Mouse (Mus musculus): ENCODE measurements around the gene Sema3e. TPM values are rescaled to one million over a fixed set of nuclear protein-coding genes. Genes with fewer than 3 reads are reported as not detected.

Sema3e gene
- polyA plus RNA-seq, 1 experiment from 2014 or later, result 1.9 TPM

GRCm38 (mm10) chr5:14173355-14174183, 148.5 kb downstream of the Sema3e start:
- Histone ChIP-seq H3K4me1 (peaks cover 4% of the 10 kb centered on the region; the same call in 1 of the 2 replicates), H3K27me3 (replicated peaks; ENCODE audit: low read depth, poor library complexity, severe bottlenecking) (no peaks in the 10 kb centered on the region), H3K9me3 (no peaks in the 10 kb centered on the region), H3K27ac (replicated peaks) (no peak overlapping the region), H3K4me3 (no peak overlapping the region), H3K36me3 (replicated peaks) (no peaks in the 10 kb centered on the region)
- no peak for DNase-seq (ENCODE audit: low spot score)
- 79% methylated on average over 10 of the region's 10 CpGs for WGBS

DNA sequence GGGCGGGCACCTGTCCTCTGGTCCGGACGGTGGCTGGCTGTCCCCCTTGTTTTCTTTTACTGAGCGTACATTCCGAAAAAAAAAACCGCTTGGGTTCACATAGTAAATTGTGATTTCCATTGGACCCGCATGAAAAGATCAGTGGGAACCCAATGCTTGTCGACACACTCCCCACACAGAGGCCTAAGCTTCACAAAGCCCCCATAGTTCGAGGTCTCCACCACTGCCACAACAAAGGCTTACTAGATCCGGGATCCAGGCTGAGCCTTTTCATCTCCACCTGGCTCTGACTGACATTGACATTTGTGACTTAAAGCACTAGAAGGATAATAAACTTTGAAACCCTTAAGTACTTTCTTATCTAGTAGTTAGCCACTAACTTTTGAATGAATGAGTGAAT, 155.5 kb downstream of the Sema3e start:
- Histone ChIP-seq H3K4me1 (no peaks in the 10 kb centered on the region), H3K36me3 (replicated peaks) (no peaks in the 10 kb centered on the region), H3K9me3 (no peaks in the 10 kb centered on the region), H3K27ac (replicated peaks) (no peak overlapping the region), H3K4me3 (no peak overlapping the region), H3K27me3 (replicated peaks; ENCODE audit: low read depth, poor library complexity, severe bottlenecking) (no peaks in the 10 kb centered on the region)
- WGBS, result 89% methylated on average over 10 of the region's 10 CpGs
- no peak for DNase-seq (ENCODE audit: low spot score)

GRCm38 (mm10) chr5:14182156-14182555, 157.1 kb downstream of the Sema3e start:
- H3K9me3 ChIP-seq, result no peaks in the 10 kb centered on the region
- H3K4me1 ChIP-seq, result no peaks in the 10 kb centered on the region
- no peak overlapping the region for H3K4me3 ChIP-seq
- WGBS, result 91% methylated on average over 11 of the region's 11 CpGs
- no peaks in the 10 kb centered on the region for H3K36me3 ChIP-seq (replicated peaks)
- no peak for DNase-seq (ENCODE audit: low spot score)
- no peaks in the 10 kb centered on the region for H3K27me3 ChIP-seq (replicated peaks; ENCODE audit: low read depth, poor library complexity, severe bottlenecking)
- H3K27ac ChIP-seq (replicated peaks), result no peak overlapping the region

DNA sequence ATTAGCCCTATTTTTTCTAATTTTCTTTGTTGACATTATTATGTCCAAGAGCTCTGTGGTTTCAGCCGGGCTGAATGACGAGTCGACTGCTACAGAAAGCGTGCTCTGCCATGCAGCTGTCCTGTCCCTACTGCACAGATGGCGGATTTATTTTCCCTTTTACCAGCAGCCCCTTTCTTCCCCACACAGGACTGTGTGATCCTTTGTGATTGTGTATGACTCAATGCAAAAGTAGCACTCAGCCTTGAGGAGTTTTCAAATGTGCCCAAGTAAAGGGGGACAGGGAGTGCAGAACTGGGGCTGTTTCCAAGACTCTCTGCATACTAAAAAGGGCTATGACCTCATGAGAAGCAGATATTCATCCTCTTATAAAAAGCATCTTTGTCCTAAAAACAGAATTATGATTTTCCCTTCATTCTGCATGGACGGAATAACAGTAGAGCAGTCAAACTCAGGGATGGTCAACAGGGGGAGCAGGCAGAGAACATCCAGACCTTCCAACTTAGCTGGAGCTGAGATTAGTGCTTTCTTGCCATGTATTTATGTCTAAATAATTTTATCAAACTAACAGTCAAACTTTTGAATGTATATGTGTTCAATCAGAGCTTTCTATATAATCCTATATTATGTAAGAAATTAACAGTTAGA, 170.2 kb downstream of the Sema3e start:
- no peak for DNase-seq (ENCODE audit: low spot score)
- H3K4me1 ChIP-seq, result no peaks in the 10 kb centered on the region
- H3K9me3 ChIP-seq, result no peaks in the 10 kb centered on the region
- H3K36me3 ChIP-seq (replicated peaks), result no peaks in the 10 kb centered on the region
- no peak overlapping the region for H3K27ac ChIP-seq (replicated peaks)
- no peaks in the 10 kb centered on the region for H3K27me3 ChIP-seq (replicated peaks; ENCODE audit: low read depth, poor library complexity, severe bottlenecking)
- no peak overlapping the region for H3K4me3 ChIP-seq
- WGBS, result 72% methylated on average over 6 of the region's 6 CpGs

DNA sequence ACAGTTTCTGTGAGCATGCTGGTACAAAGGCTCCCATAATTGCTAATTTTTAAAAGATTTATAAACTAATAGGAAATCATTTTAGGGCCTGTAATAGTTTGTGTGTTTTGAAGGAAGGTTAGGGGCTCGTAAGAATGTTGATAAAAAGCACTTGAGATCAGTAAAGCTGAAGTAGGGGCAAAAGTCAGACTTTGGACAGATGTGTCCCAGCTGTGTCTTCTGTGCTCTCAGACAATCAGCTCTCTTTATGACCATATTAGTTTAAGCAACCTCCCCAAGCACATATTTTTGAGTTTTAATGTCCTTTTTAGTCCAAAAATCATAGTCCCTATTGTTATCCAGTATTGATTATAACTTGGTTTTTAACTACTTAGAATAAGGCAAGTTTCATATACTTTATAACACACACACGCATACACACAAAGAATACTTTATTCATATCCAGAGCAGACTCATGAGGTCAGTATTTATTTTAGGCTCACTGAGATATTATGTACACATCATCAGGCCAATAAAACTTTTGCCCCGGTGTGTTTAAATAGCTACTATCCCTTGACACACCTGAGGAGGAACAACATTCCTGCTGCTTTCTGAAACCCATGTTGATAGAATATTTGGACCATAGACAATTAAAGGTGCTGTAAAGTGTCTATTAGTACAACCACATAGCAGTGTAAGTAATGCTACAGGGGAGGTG, 173.4 kb downstream of the Sema3e start:
- Histone ChIP-seq H3K4me3 (no peak overlapping the region), H3K27ac (replicated peaks) (no peak overlapping the region), H3K9me3 (no peaks in the 10 kb centered on the region), H3K36me3 (replicated peaks) (no peaks in the 10 kb centered on the region), H3K27me3 (replicated peaks; ENCODE audit: low read depth, poor library complexity, severe bottlenecking) (no peaks in the 10 kb centered on the region), H3K4me1 (no peaks in the 10 kb centered on the region)
- WGBS, result 71% methylated on average over 3 of the region's 3 CpGs
- no peak for DNase-seq (ENCODE audit: low spot score)

DNA sequence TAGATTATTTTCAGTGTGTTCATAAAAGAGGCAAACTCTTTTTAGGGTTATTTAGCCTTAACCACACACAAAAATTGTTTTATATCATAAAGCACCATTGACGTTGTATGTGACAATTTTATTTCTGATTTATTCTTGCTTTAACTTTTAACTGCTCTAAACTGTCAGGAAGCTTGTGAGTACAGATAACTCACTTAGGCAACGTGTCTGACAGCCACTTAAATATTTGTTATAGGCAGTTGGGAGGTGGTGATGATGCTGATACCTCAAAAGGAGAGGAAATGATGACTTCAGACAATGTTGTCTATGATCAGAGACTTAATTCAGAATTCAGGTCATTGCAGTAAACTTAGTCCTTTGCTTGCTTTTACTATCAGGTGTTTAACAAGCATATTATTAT, 181.7 kb downstream of the Sema3e start:
- H3K4me3 ChIP-seq, result no peak overlapping the region
- H3K27me3 ChIP-seq (replicated peaks; ENCODE audit: low read depth, poor library complexity, severe bottlenecking), result no peaks in the 10 kb centered on the region
- WGBS, result 84% methylated on average over 2 of the region's 2 CpGs
- no peak for DNase-seq (ENCODE audit: low spot score)
- no peaks in the 10 kb centered on the region for H3K9me3 ChIP-seq
- H3K27ac ChIP-seq (replicated peaks), result no peak overlapping the region
- H3K4me1 ChIP-seq, result no peaks in the 10 kb centered on the region
- H3K36me3 ChIP-seq (replicated peaks), result no peaks in the 10 kb centered on the region

GRCm38 (mm10) chr5:14209962-14210361, 184.9 kb downstream of the Sema3e start:
- WGBS, result 77% methylated on average over 3 of the region's 3 CpGs
- no peaks in the 10 kb centered on the region for H3K9me3 ChIP-seq
- H3K36me3 ChIP-seq (replicated peaks), result no peaks in the 10 kb centered on the region
- DNase-seq (ENCODE audit: low spot score), result no peak
- no peaks in the 10 kb centered on the region for H3K27me3 ChIP-seq (replicated peaks; ENCODE audit: low read depth, poor library complexity, severe bottlenecking)
- no peak overlapping the region for H3K4me3 ChIP-seq
- no peaks in the 10 kb centered on the region for H3K4me1 ChIP-seq
- no peak overlapping the region for H3K27ac ChIP-seq (replicated peaks)

DNA sequence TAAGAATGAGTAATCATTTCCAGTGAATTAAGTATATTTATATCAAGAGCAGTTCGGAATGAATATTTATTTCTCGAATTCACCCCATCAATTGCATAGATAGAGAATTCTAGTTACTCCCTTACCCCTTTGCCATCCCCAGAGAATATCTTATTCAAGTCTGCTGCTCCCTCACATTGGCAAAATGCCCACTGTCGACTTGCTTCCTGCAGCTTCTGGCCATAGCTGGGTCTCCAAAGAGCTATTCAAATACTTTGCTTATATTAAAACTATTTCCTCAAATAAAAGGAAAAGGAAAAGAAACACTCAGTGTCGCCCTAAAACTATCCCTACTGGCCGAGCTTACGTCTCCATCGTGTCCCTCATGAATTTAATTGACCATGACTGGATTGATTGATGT, 191.1 kb downstream of the Sema3e start:
- no peaks in the 10 kb centered on the region for H3K9me3 ChIP-seq
- no peak for DNase-seq (ENCODE audit: low spot score)
- 82% methylated on average over 7 of the region's 7 CpGs for WGBS

DNA sequence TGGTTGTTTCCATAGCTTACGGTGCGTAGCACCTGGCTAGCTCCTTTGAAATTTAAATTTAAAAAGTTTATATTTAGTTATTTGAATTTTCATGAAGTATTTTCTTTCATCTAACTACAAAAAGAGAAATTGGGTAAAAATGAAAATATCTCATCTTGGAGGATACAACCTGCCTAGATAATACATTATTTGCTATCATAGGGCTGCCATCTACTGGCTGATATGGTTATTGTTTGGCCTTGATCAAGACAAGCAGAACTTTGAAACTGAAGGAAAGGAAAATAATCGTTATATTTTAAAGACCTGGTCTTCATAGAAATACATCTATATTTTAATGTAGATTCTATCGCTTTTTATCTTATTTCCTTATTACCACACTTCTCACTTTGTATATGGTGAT, 193.6 kb downstream of the Sema3e start:
- Histone ChIP-seq H3K27ac (replicated peaks) (no peak overlapping the region), H3K4me3 (no peak overlapping the region), H3K9me3 (no peaks in the 10 kb centered on the region), H3K4me1 (no peaks in the 10 kb centered on the region), H3K27me3 (replicated peaks; ENCODE audit: low read depth, poor library complexity, severe bottlenecking) (no peaks in the 10 kb centered on the region), H3K36me3 (replicated peaks) (no peaks in the 10 kb centered on the region)
- DNase-seq (ENCODE audit: low spot score), result no peak
- 79% methylated on average over 4 of the region's 4 CpGs for WGBS

More for the DNA sequence above, 191.1 kb downstream of the Sema3e start:
- Histone ChIP-seq H3K4me1 (no peaks in the 10 kb centered on the region), H3K36me3 (replicated peaks) (no peaks in the 10 kb centered on the region), H3K27ac (replicated peaks) (no peak overlapping the region), H3K27me3 (replicated peaks; ENCODE audit: low read depth, poor library complexity, severe bottlenecking) (no peaks in the 10 kb centered on the region), H3K4me3 (no peak overlapping the region)

GRCm38 (mm10) chr5:14224509-14224908, 199.4 kb downstream of the Sema3e start:
- no peak overlapping the region for H3K27ac ChIP-seq (replicated peaks)
- 89% methylated on average over 6 of the region's 6 CpGs for WGBS

DNA sequence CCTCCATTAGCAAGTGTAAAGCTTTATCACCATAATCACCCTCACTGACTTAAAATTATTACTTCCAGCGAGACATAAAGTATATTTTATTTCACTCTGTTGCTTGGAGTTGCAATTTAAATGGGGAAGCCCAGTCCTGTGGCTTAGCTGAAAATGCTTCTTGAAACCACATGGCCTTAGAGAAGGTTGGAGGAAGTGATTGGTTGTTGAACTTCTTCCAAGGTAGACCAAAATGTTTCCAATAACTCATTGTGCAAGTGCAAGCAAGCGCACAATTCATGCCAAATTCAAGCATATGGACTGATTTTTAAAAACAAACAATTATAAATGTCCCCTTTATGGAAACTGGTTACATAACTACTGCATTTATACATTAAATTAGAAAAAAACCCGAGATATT, 206.0 kb downstream of the Sema3e start:
- no peaks in the 10 kb centered on the region for H3K36me3 ChIP-seq (replicated peaks)
- H3K4me1 ChIP-seq, result no peaks in the 10 kb centered on the region
- no peaks in the 10 kb centered on the region for H3K27me3 ChIP-seq (replicated peaks; ENCODE audit: low read depth, poor library complexity, severe bottlenecking)
- 84% methylated on average over 3 of the region's 3 CpGs for WGBS
- H3K4me3 ChIP-seq, result no peak overlapping the region
- H3K9me3 ChIP-seq, result no peaks in the 10 kb centered on the region
- no peak for DNase-seq (ENCODE audit: low spot score)
- H3K27ac ChIP-seq (replicated peaks), result no peak overlapping the region

More at GRCm38 (mm10) chr5:14224509-14224908, 199.4 kb downstream of the Sema3e start:
- H3K4me1 ChIP-seq, result no peaks in the 10 kb centered on the region
- DNase-seq (ENCODE audit: low spot score), result no peak
- no peaks in the 10 kb centered on the region for H3K9me3 ChIP-seq
- H3K36me3 ChIP-seq (replicated peaks), result no peaks in the 10 kb centered on the region
- no peaks in the 10 kb centered on the region for H3K27me3 ChIP-seq (replicated peaks; ENCODE audit: low read depth, poor library complexity, severe bottlenecking)
- no peak overlapping the region for H3K4me3 ChIP-seq

DNA sequence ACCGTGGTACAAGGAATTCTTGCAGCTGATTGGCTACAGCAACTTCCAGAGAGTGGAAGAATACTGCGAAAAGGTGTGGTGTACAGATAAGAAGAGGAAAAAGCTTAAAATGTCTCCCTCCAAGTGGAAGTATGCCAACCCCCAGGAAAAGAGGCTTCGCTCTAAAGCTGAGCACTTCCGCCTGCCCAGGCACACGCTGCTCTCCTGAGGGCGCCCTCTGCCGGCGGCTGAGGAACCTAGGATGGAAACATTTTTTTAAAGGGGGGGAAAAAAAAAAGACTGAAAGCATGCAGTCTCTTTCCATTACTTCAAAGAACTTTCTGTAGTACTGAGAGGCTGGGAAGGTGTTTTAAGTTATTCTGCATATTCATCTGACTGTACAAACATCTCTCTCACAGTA, 227.5 kb downstream of the Sema3e start:
- H3K9me3 ChIP-seq, result no peaks in the 10 kb centered on the region
- no peaks in the 10 kb centered on the region for H3K36me3 ChIP-seq (replicated peaks)
- DNase-seq (ENCODE audit: low spot score), result peak; percentile 55
- no peak overlapping the region for H3K4me3 ChIP-seq
- no peaks in the 10 kb centered on the region for H3K27me3 ChIP-seq (replicated peaks; ENCODE audit: low read depth, poor library complexity, severe bottlenecking)
- no peak overlapping the region for H3K27ac ChIP-seq (replicated peaks)
- no peaks in the 10 kb centered on the region for H3K4me1 ChIP-seq
- WGBS, result 38% methylated on average over 8 of the region's 8 CpGs

Measured in embryonic facial prominence, embryonic 10.5 days (tissue).